Mouse (Mus musculus): ENCODE measurements around the gene Ets2.

GRCm38 (mm10) chr16:95741915-95742739, 40.3 kb downstream of the Ets2 start:
- no peak for TF ChIP-seq CTCF (IDR thresholded peaks at IDR 0.05; ENCODE audit: borderline replicate concordance, insufficient read depth, low read depth, low read length)
- TF ChIP-seq POLR2A (IDR thresholded peaks at IDR 0.05; ENCODE audit: borderline replicate concordance, insufficient read depth, low read length) = no peak
